Mouse (Mus musculus) erythroblast, embryonic 14.5 days (primary cell): Measurements from ENCODE around the gene Syne3.

Experiments
- GATA1 ChIP-seq: IDR thresholded peaks from 2 replicates; pipeline ENCODE4 v1.6.1; 2012; ENCODE audit warnings: low read length, inconsistent platforms, mixed read lengths
- TAL1 ChIP-seq: IDR thresholded peaks from 3 replicates; pipeline ENCODE4 v1.6.1; 2012; ENCODE audit warnings: low read length, inconsistent platforms, mixed read lengths

GRCm38 (mm10) chr12:105032147-105032831 is 22.7 kb upstream of the Syne3 start, which contains the start of gene Glrx5:
- no peak for TF ChIP-seq TAL1
- TF ChIP-seq GATA1: no peak
